Mouse (Mus musculus): ENCODE measurements around the gene Haus4.

The Haus4 gene

GRCm38 (mm10) chr14:54572790-54573736 is 18.6 kb upstream of the Haus4 start:
- DNase-seq (ENCODE audit: low spot score), result no peak

- no peak for DNase-seq (ENCODE audit: low spot score)
Measured at GRCm38 (mm10) chr14:54572122-54572521, 17.7 kb upstream of the Haus4 start.

- no peak for DNase-seq (ENCODE audit: low spot score)
Measured at GRCm38 (mm10) chr14:54569451-54570392, 15.3 kb upstream of the Haus4 start.

GRCm38 (mm10) chr14:54568694-54569414 is 14.4 kb upstream of the Haus4 start:
- DNase-seq (ENCODE audit: low spot score), result peak; percentile 48

- no peak for DNase-seq (ENCODE audit: low spot score)
Measured at GRCm38 (mm10) chr14:54560527-54561242, 6.3 kb upstream of the Haus4 start.

- DNase-seq (ENCODE audit: low spot score), result no peak
Measured at GRCm38 (mm10) chr14:54557330-54557729, 2.9 kb upstream of the Haus4 start.

GRCm38 (mm10) chr14:54553454-54553974 is 902 bp downstream of the Haus4 start:
- DNase-seq (ENCODE audit: low spot score), result no peak

- DNase-seq (ENCODE audit: low spot score), result no peak
Measured at GRCm38 (mm10) chr14:54544703-54545102, 9.7 kb downstream of the Haus4 start.

- DNase-seq (ENCODE audit: low spot score), result no peak
Measured at GRCm38 (mm10) chr14:54540771-54541170, 13.6 kb downstream of the Haus4 start.

GRCm38 (mm10) chr14:54538580-54538979 is 15.8 kb downstream of the Haus4 start:
- DNase-seq (ENCODE audit: low spot score), result no peak

- DNase-seq (ENCODE audit: low spot score), result peak; percentile 83
Measured at GRCm38 (mm10) chr14:54528446-54529111, 25.8 kb downstream of the Haus4 start.

GRCm38 (mm10) chr14:54528007-54528393 is 26.4 kb downstream of the Haus4 start:
- DNase-seq (ENCODE audit: low spot score), result no peak

GRCm38 (mm10) chr14:54527227-54528006 is 27.0 kb downstream of the Haus4 start:
- DNase-seq (ENCODE audit: low spot score), result peak; percentile 50

GRCm38 (mm10) chr14:54523600-54523999 is 30.8 kb downstream of the Haus4 start:
- no peak for DNase-seq (ENCODE audit: low spot score)

GRCm38 (mm10) chr14:54516710-54517310 is 37.6 kb downstream of the Haus4 start:
- no peak for DNase-seq (ENCODE audit: low spot score)

- no peak for DNase-seq (ENCODE audit: low spot score)
Measured at GRCm38 (mm10) chr14:54509774-54510173, 44.6 kb downstream of the Haus4 start.

- DNase-seq (ENCODE audit: low spot score), result no peak
Measured at GRCm38 (mm10) chr14:54503092-54503491, 51.3 kb downstream of the Haus4 start.

- DNase-seq (ENCODE audit: low spot score), result no peak
Measured at GRCm38 (mm10) chr14:54501365-54501764, 53.1 kb downstream of the Haus4 start.

- DNase-seq (ENCODE audit: low spot score), result no peak
Measured at GRCm38 (mm10) chr14:54499330-54499729, 55.1 kb downstream of the Haus4 start.

Measured in testis, postnatal 14 days (tissue).